Mouse (Mus musculus): ENCODE measurements at regions not wholly inside any gene's neighbourhood (a gene's known extent, or its start where the extent isn't known, plus 50 kb on each side); places are given as distances from the start of the nearest gene placed in this dataset.

DNA sequence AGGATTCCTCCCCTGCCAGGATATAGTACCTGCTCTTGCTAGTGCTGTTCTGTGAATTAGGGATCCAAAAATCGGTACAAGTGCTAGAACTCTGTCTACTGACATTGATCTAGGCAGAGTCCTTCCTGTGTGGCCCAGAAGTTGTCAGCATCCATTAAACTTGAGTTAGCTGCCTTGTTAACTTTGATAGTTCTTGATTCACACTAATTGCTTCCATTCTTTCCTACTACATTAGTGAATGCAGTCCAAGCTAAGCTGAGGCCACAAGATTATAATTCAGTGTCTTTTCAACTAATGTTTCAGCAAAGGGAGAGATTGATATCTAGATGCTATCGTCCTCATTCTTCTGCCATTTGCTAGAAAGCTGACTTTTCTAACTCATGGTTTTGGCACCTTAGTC is 58.3 kb upstream of the A730009L09Rik start:
- ATAC-seq: no peak

GRCm38 (mm10) chr16:84462150-84462549 is 52.8 kb upstream of the A730009L09Rik start:
- no peaks in the 10 kb centered on the region for H3K9me3 ChIP-seq
- H3K4me1 ChIP-seq (replicated peaks): no peaks in the 10 kb centered on the region
- no peak overlapping the region for H3K4me3 ChIP-seq (replicated peaks)
- no peak overlapping the region for H3K4me2 ChIP-seq (replicated peaks)
- H3K27me3 ChIP-seq: no peaks in the 10 kb centered on the region
- H3K36me3 ChIP-seq: no peaks in the 10 kb centered on the region
- no peak for ATAC-seq
- no peak overlapping the region for H3K27ac ChIP-seq
- 5% methylated on average over 1 of the region's 1 CpGs for WGBS
- H3K9ac ChIP-seq (replicated peaks): no peak overlapping the region

More for the DNA sequence above, 58.3 kb upstream of the A730009L09Rik start:
- no peak overlapping the region for H3K27ac ChIP-seq
- H3K4me3 ChIP-seq (replicated peaks): no peak overlapping the region
- H3K4me2 ChIP-seq (replicated peaks): no peak overlapping the region
- H3K4me1 ChIP-seq (replicated peaks): no peaks in the 10 kb centered on the region
- 92% methylated on average over 2 of the region's 2 CpGs for WGBS
- no peak overlapping the region for H3K9ac ChIP-seq (replicated peaks)
- no peaks in the 10 kb centered on the region for H3K27me3 ChIP-seq
- H3K36me3 ChIP-seq: no peaks in the 10 kb centered on the region
- no peaks in the 10 kb centered on the region for H3K9me3 ChIP-seq
